Mouse (Mus musculus) limb, embryonic 12.5 days (tissue): ENCODE measurements around the gene Zfp367. TPM values are rescaled to one million over a fixed set of nuclear protein-coding genes. Genes with fewer than 3 reads are reported as not detected.

Source experiments
- ATAC-seq: fragments of 200-750 bp; cut with Nextera tagmentation; 2 replicates; pipeline ENCODE4 v1.8.0; 2017; ENCODE audit warnings: low read depth, moderate TSS enrichment; ENCODE audit not compliant: insufficient number of reproducible peaks, insufficient read depth, low FRiP score, low TSS enrichment
- H3K27ac ChIP-seq: fragments of 300-500 bp; sonication (generic); 2 replicates; pipeline ENCODE4 v1.5.1; 2016; ENCODE audit warnings: mild to moderate bottlenecking, moderate library complexity
- H3K27me3 ChIP-seq: fragments of 300-500 bp; sonication (generic); 2 replicates; pipeline ENCODE4 v1.6.1; 2016; ENCODE audit warnings: mild to moderate bottlenecking, moderate library complexity
- H3K36me3 ChIP-seq: fragments of 300-500 bp; sonication (generic); 2 replicates; pipeline ENCODE4 v1.6.1; 2016; ENCODE audit warnings: mild to moderate bottlenecking, moderate library complexity
- H3K4me1 ChIP-seq: fragments of 300-500 bp; sonication (generic); replicated peaks from 2 replicates; pipeline ENCODE4 v1.6.1; 2016
- H3K4me2 ChIP-seq: fragments of 300-500 bp; sonication (generic); 2 replicates; pipeline ENCODE4 v1.6.1; 2016; ENCODE audit warnings: mild to moderate bottlenecking, moderate library complexity
- H3K4me3 ChIP-seq: fragments of 300-500 bp; sonication (generic); replicated peaks from 2 replicates; pipeline ENCODE4 v1.5.1; 2016; ENCODE audit warnings: mild to moderate bottlenecking
- H3K9ac ChIP-seq: fragments of 300-500 bp; sonication (generic); replicated peaks from 2 replicates; pipeline ENCODE4 v1.6.1; 2016; ENCODE audit warnings: mild to moderate bottlenecking, moderate library complexity
- H3K9me3 ChIP-seq: fragments of 300-500 bp; sonication (generic); 2 replicates; pipeline ENCODE4 v1.6.1; 2016; ENCODE audit warnings: mild to moderate bottlenecking, moderate library complexity
- WGBS: fragments of 180-500 bp; shearing (Covaris S2); methylation state at CpG from one replicate; pipeline ENCODE4 v1.1.7; 2016; 5-methylcytosine and 5-hydroxymethylcytosine counted together
- polyA plus RNA-seq: library from polyadenylated mRNA; unstranded; fragments of >200 nt; fragmentation: Nextera tagmentation; extraction: Ambion mirVana; gene quantifications from 2 replicates; pipeline ENCODE4 v1.2.1, GENCODE M21; 2016

Gene Zfp367
- polyA plus RNA-seq, 1 experiment from 2014 or later: 17.4 TPM

- Histone ChIP-seq H3K4me1 (peaks cover 27% of the 10 kb centered on the region), H3K36me3 (no peaks in the 10 kb centered on the region), H3K27me3 (no peaks in the 10 kb centered on the region), H3K9me3 (no peaks in the 10 kb centered on the region), H3K4me2 (peak overlapping the region; percentile 86), H3K27ac (peak overlapping the region; percentile 62), H3K4me3 (peak overlapping the region; percentile 81), H3K9ac (peak overlapping the region; percentile 44)
- ATAC-seq: peak; percentile 38; the same call in 1 of the 2 replicates
- 3% methylated on average over 18 of the region's 18 CpGs for WGBS
Measured at GRCm38 (mm10) chr13:64153751-64154267, 807 bp upstream of the Zfp367 start.

GRCm38 (mm10) chr13:64152671-64153082 is 325 bp downstream of the Zfp367 start:
- Histone ChIP-seq H3K27me3 (no peaks in the 10 kb centered on the region), H3K27ac (peak overlapping the region; percentile 89), H3K4me3 (peak overlapping the region; percentile 81), H3K9me3 (no peaks in the 10 kb centered on the region), H3K9ac (peak overlapping the region; percentile 78), H3K4me2 (peak overlapping the region; percentile 86), H3K36me3 (no peaks in the 10 kb centered on the region), H3K4me1 (peaks cover 27% of the 10 kb centered on the region)
- WGBS: under 1% methylated on average over 51 of the region's 61 CpGs
- ATAC-seq: peak; percentile 8

GRCm38 (mm10) chr13:64152241-64152669 is 747 bp downstream of the Zfp367 start:
- Histone ChIP-seq H3K4me3 (peak overlapping the region; percentile 81), H3K36me3 (no peaks in the 10 kb centered on the region)
- WGBS: 1% methylated on average over 42 of the region's 42 CpGs

GRCm38 (mm10) chr13:64150121-64150520 is 2.9 kb downstream of the Zfp367 start:
- no peaks in the 10 kb centered on the region for H3K27me3 ChIP-seq
- H3K27ac ChIP-seq: no peak overlapping the region
- no peak overlapping the region for H3K4me3 ChIP-seq
- WGBS: 71% methylated on average over 5 of the region's 5 CpGs
- H3K9ac ChIP-seq: no peak overlapping the region
- H3K4me1 ChIP-seq: peaks cover 27% of the 10 kb centered on the region
- no peaks in the 10 kb centered on the region for H3K9me3 ChIP-seq
- H3K36me3 ChIP-seq: no peaks in the 10 kb centered on the region
- no peak overlapping the region for H3K4me2 ChIP-seq
- ATAC-seq: no peak

More at GRCm38 (mm10) chr13:64152241-64152669, 747 bp downstream of the Zfp367 start:
- no peaks in the 10 kb centered on the region for H3K9me3 ChIP-seq
- H3K27ac ChIP-seq: peak overlapping the region; percentile 89
- H3K9ac ChIP-seq: peak overlapping the region; percentile 78
- ATAC-seq: peak; percentile 21
- peak overlapping the region; percentile 86 for H3K4me2 ChIP-seq
- H3K27me3 ChIP-seq: no peaks in the 10 kb centered on the region
- peaks cover 27% of the 10 kb centered on the region for H3K4me1 ChIP-seq

GRCm38 (mm10) chr13:64129616-64130375 is 23.2 kb downstream of the Zfp367 start:
- Histone ChIP-seq H3K4me2 (peak overlapping the region; percentile 78), H3K9ac (peak overlapping the region; percentile 74), H3K27ac (peak overlapping the region; percentile 64; the same call in 1 of the 2 replicates), H3K9me3 (no peaks in the 10 kb centered on the region), H3K4me3 (peak overlapping the region; percentile 62), H3K4me1 (no peaks in the 10 kb centered on the region), H3K27me3 (no peaks in the 10 kb centered on the region), H3K36me3 (peaks cover 20% of the 10 kb centered on the region)
- peak; percentile 58; the same call in 1 of the 2 replicates for ATAC-seq
- WGBS: 40% methylated on average over 15 of the region's 15 CpGs

- peak within 1 kb of the TSS; percentile 64; the same call in 1 of the 2 replicates for H3K27ac ChIP-seq
- H3K36me3 ChIP-seq: peaks cover 12% of the 10 kb centered on the region
- peak; percentile 56; the same call in 1 of the 2 replicates for ATAC-seq
- no peaks in the 10 kb centered on the region for H3K4me1 ChIP-seq
- no peaks in the 10 kb centered on the region for H3K27me3 ChIP-seq
- WGBS: 7% methylated on average over 43 of the region's 44 CpGs
- H3K9me3 ChIP-seq: no peaks in the 10 kb centered on the region
- H3K4me2 ChIP-seq: peak within 1 kb of the TSS; percentile 78
- peak within 1 kb of the TSS; percentile 62 for H3K4me3 ChIP-seq
- H3K9ac ChIP-seq: peak within 1 kb of the TSS; percentile 74
Measured at GRCm38 (mm10) chr13:64128858-64129615, 24.0 kb downstream of the Zfp367 start, which contains the start of gene Slc35d2. Gene Slc35d2, minus strand, starts transcription at chr13:64129368.

- WGBS: 71% methylated on average over 4 of the region's 4 CpGs
- Histone ChIP-seq H3K36me3 (no peaks in the 10 kb centered on the region), H3K4me3 (no peak overlapping the region), H3K9ac (no peak overlapping the region), H3K9me3 (peaks cover 10% of the 10 kb centered on the region; the same call in 1 of the 2 replicates), H3K4me1 (no peaks in the 10 kb centered on the region), H3K4me2 (no peak overlapping the region), H3K27me3 (no peaks in the 10 kb centered on the region), H3K27ac (no peak overlapping the region)
- no peak for ATAC-seq
Measured at GRCm38 (mm10) chr13:64126316-64126715, 26.7 kb downstream of the Zfp367 start.

GRCm38 (mm10) chr13:64124886-64125285 is 28.1 kb downstream of the Zfp367 start:
- Histone ChIP-seq H3K4me1 (no peaks in the 10 kb centered on the region), H3K36me3 (no peaks in the 10 kb centered on the region), H3K9ac (no peak overlapping the region), H3K4me3 (no peak overlapping the region), H3K27ac (no peak overlapping the region), H3K9me3 (peaks cover 10% of the 10 kb centered on the region; the same call in 1 of the 2 replicates), H3K27me3 (no peaks in the 10 kb centered on the region), H3K4me2 (no peak overlapping the region)
- WGBS: 96% methylated on average over 6 of the region's 6 CpGs
- no peak for ATAC-seq

- H3K9ac ChIP-seq: no peak overlapping the region
- H3K27ac ChIP-seq: no peak overlapping the region
- H3K27me3 ChIP-seq: no peaks in the 10 kb centered on the region
- H3K9me3 ChIP-seq: peaks cover 10% of the 10 kb centered on the region; the same call in 1 of the 2 replicates
- no peak for ATAC-seq
- H3K4me2 ChIP-seq: no peak overlapping the region
- no peaks in the 10 kb centered on the region for H3K4me1 ChIP-seq
- H3K4me3 ChIP-seq: no peak overlapping the region
- WGBS: 25% methylated on average over 6 of the region's 6 CpGs
- no peaks in the 10 kb centered on the region for H3K36me3 ChIP-seq
Measured at GRCm38 (mm10) chr13:64123491-64124188, 29.4 kb downstream of the Zfp367 start.

- Histone ChIP-seq H3K9ac (no peak overlapping the region), H3K27ac (no peak overlapping the region), H3K9me3 (peaks cover 10% of the 10 kb centered on the region; the same call in 1 of the 2 replicates), H3K4me2 (no peak overlapping the region), H3K4me3 (no peak overlapping the region), H3K4me1 (no peaks in the 10 kb centered on the region), H3K36me3 (no peaks in the 10 kb centered on the region), H3K27me3 (no peaks in the 10 kb centered on the region)
- no peak for ATAC-seq
- 68% methylated on average over 4 of the region's 4 CpGs for WGBS
Measured at GRCm38 (mm10) chr13:64120760-64121159, 32.2 kb downstream of the Zfp367 start.
